Mouse (Mus musculus) liver, adult 2 months (tissue): ENCODE results near the gene Prg2. TPM values are rescaled to one million over a fixed set of nuclear protein-coding genes. Genes with fewer than 3 reads are reported as not detected.

ENCODE experiments used
- DNase-seq: peaks from one replicate; pipeline ENCODE4 v3.0.0-alpha.2; 2011; ENCODE audit warnings: low read depth, low spot score; ENCODE audit errors: extremely low read depth
- H3K27ac ChIP-seq: fragments of 200-500 bp; replicated peaks from 2 replicates; pipeline ENCODE4 v1.5.1; 2012; ENCODE audit warnings: low read depth, mild to moderate bottlenecking, control low read depth, inconsistent platforms, low read length; ENCODE audit not compliant: insufficient read depth
- H3K27me3 ChIP-seq: fragments of 200-500 bp; 2 replicates; pipeline ENCODE4 v1.6.1; 2012; ENCODE audit warnings: mild to moderate bottlenecking, moderate library complexity, low read length, inconsistent platforms; ENCODE audit not compliant: control insufficient read depth, insufficient read depth
- H3K36me3 ChIP-seq: fragments of 200-500 bp; 2 replicates; pipeline ENCODE4 v1.6.1; 2012; ENCODE audit warnings: low read length, inconsistent platforms; ENCODE audit not compliant: control insufficient read depth, insufficient read depth
- H3K4me1 ChIP-seq: fragments of 200-500 bp; 2 replicates; pipeline ENCODE4 v1.6.1; 2011; ENCODE audit warnings: low read length; ENCODE audit not compliant: control insufficient read depth, insufficient read depth
- H3K4me3 ChIP-seq: fragments of 200-500 bp; 2 replicates; pipeline ENCODE4 v1.5.1; 2011; ENCODE audit warnings: low read depth, mild to moderate bottlenecking, control low read depth, low read length, moderate library complexity; ENCODE audit not compliant: insufficient read depth
- H3K79me2 ChIP-seq: fragments of 200-500 bp; 2 replicates; pipeline ENCODE4 v1.6.1; 2012; ENCODE audit warnings: inconsistent platforms, mild to moderate bottlenecking, low read length, moderate library complexity; ENCODE audit not compliant: control insufficient read depth, insufficient read depth
- H3K9ac ChIP-seq: fragments of 200-500 bp; 2 replicates; pipeline ENCODE4 v1.6.1; 2012; ENCODE audit warnings: low read depth, mild to moderate bottlenecking, control low read depth, inconsistent platforms, low read length
- CTCF ChIP-seq: fragments of 200-500 bp; IDR thresholded peaks from 2 replicates; pipeline ENCODE4 v1.5.1; 2011; ENCODE audit warnings: low read depth, low read length, control low read depth
- POLR2A ChIP-seq: fragments of 200-500 bp; IDR thresholded peaks from 2 replicates; pipeline ENCODE4 v1.6.1; 2011; ENCODE audit warnings: low read length, control low read depth; ENCODE audit not compliant: insufficient read depth; ENCODE audit errors: extremely low read depth
- WGBS: fragments of 180-500 bp; shearing (Covaris S2); methylation state at CpG from one replicate; pipeline ENCODE4 v1.1.7; 2018; 5-methylcytosine and 5-hydroxymethylcytosine counted together
- polyA plus RNA-seq: library from polyadenylated mRNA; depleted of rRNA; stranded (reverse); fragments of >200 nt; gene quantifications from 2 replicates; pipeline ENCODE4 v1.2.3, GENCODE M21; 2012
- total RNA-seq: library from RNA; depleted of rRNA; stranded (reverse); fragments of >200 nt; gene quantifications from 2 replicates; pipeline ENCODE4 v1.2.3, GENCODE M21; 2014

The Prg2 gene
- total and polyA plus RNA-seq, 2 experiments: 0.11 TPM; not detected in 1

DNA sequence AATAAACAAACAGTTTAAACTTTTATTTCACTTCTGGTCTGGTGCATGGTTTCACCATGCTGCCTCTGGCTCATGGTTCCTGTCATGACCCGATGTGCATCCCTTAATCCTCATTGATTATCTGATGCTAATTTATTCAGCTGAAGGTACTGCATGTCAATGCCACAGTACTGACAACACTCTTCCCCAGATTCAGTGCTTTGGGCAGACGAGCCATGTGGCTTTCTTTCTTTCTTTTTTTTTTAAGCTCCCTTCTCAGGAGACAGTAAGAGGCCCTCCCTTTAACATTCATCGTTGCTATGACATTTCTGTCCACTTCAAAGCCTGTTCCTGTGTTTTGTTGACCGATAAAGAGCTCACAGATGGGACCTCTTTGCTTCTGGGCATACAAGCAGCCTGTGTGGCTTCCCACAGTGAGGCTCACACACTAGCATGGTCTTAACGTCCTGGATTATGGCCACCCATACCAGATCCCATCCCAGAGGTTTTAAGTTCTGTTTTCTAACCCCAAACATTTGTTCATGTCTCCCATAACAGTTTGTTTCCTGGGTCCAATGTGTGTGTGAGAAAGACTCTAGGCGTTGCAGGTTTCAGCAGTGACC is 17.3 kb upstream of the Prg2 start:
- Histone ChIP-seq H3K4me3 (no peak overlapping the region), H3K36me3 (no peaks in the 10 kb centered on the region), H3K27me3 (no peaks in the 10 kb centered on the region), H3K9ac (no peak overlapping the region), H3K27ac (no peak overlapping the region), H3K4me1 (peaks cover 2% of the 10 kb centered on the region; the same call in 1 of the 2 replicates), H3K79me2 (no peaks in the 10 kb centered on the region)
- no peak for TF ChIP-seq CTCF
- DNase-seq: no peak
- 45% methylated on average over 6 of the region's 6 CpGs for WGBS

DNA sequence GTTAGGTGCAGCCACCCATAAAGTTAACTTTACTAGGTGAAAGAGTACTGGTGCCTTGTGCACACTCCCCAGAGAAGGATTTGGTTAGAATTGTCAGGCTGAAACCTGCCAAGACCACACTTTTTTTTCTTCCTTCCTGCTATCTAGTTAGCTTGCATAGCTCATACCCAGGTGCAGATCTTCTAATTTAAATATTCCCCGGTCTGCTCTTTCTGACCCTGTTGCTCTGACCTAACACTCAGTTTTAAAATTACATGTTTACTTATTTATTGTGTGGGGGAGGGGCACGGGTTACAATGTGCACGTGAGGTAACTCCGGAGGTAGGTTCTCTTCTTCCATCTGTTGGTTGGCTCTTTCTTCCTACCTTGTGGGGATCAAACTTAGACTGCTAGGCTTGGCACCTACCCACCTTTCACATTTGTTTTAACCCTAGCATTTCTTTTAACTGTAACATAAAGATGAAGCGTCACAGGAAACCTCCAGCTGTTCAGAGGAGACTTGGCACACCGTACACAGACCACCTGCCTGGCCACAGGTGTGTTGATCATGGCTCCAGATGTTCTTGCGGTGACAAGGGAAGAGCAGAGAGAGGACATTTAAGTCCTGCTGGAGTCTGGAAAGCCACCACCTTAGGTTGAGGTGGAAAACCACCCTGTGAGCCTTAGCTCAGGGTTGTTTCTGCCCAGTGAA is 16.0 kb upstream of the Prg2 start:
- no peak overlapping the region for H3K9ac ChIP-seq
- no peaks in the 10 kb centered on the region for H3K79me2 ChIP-seq
- peak; percentile 16 for DNase-seq
- H3K4me1 ChIP-seq: peaks cover 2% of the 10 kb centered on the region; the same call in 1 of the 2 replicates
- 63% methylated on average over 7 of the region's 7 CpGs for WGBS
- TF ChIP-seq POLR2A: no peak
- no peak for TF ChIP-seq CTCF
- no peaks in the 10 kb centered on the region for H3K27me3 ChIP-seq
- no peaks in the 10 kb centered on the region for H3K36me3 ChIP-seq
- H3K4me3 ChIP-seq: no peak overlapping the region
- H3K27ac ChIP-seq: no peak overlapping the region

DNA sequence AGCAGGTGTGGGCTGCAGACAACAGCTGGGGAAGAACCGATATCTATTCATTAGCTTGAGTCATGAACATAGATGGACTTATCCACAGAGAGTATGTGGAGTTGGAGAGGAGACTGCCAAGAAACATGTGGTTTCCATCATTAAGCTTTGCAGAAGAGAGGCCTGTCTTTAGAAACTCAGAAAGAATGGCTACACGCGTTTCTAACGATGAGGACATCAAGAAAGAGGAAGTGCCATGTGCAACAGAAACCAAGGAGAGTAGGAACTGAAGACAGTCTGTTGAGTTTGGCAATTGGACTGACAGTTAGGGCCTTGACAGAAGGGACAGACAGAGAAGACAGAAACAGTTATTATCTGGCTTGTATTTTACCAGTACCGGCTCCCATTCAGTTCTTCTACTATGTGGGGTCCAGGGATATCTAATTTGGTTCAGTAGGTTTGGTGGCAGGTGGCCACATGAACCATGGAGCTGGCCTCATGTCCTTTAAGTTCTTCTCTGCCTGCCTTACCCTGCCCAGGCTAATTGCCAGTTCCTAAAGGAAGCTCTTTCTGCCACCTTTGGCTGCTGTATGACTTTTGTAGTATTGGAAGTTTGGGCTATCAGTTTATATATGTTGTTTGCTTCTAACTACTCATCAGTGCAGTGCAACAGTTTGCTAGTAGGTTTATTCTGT is 12.8 kb upstream of the Prg2 start:
- Histone ChIP-seq H3K27me3 (no peaks in the 10 kb centered on the region), H3K79me2 (no peaks in the 10 kb centered on the region), H3K4me3 (no peak overlapping the region), H3K36me3 (no peaks in the 10 kb centered on the region), H3K9ac (no peak overlapping the region), H3K4me1 (no peaks in the 10 kb centered on the region), H3K27ac (no peak overlapping the region)
- 83% methylated on average over 5 of the region's 5 CpGs for WGBS
- DNase-seq: peak; percentile 9
- TF ChIP-seq CTCF: no peak
- no peak for TF ChIP-seq POLR2A

DNA sequence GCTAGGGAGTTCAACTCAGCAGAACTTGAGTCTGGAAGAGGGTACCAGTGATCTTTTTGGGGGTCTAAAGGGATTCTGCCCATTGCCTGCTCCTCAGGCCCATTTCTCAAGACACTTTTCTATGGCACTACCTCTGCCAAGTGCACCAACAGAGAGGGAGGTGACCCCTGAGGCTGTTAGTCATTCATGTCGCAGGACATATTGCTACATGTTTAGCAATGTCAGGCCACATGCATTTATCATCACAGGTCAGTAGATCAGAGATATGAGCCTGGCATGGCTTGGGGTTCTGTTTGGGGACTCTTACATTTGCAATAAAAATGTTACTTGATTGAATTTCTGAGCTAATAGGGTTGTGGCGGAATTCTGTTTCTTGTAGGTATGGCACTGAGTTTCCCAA is 4.7 kb upstream of the Prg2 start:
- H3K4me3 ChIP-seq: no peak overlapping the region

DNA sequence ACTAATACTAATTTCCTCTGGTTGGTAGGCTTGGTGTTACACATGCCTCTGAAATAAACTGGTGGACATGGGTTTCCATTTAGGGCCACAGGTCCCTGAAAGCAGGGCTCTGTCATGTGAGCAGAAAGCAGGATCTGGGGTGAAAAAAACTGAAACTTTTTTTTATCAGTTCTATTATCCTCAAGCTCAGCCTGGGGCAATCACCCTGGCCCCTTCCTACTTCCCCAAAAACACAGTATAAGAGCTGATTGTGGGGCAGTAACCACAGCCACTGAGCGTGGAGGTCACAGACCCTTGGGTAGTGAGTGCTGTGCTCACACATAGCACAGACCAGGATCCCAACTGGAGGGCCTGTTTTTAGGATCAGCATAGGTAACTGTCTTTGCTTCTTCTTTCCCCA is 7.7 kb downstream of the Prg2 start, which contains the start of gene Prg3:
TSS of gene Prg3 (plus strand) at position 286 of the 400 bp plus-strand sequence.
- H3K36me3 ChIP-seq: no peaks in the 10 kb centered on the region
- no peaks in the 10 kb centered on the region for H3K4me1 ChIP-seq
- no peaks in the 10 kb centered on the region for H3K79me2 ChIP-seq
- H3K9ac ChIP-seq: no peak within 1 kb of the TSS
- H3K27ac ChIP-seq: no peak within 1 kb of the TSS
- DNase-seq: no peak
- TF ChIP-seq CTCF (no peak), POLR2A (no peak)
- H3K27me3 ChIP-seq: no peaks in the 10 kb centered on the region
- no peak within 1 kb of the TSS for H3K4me3 ChIP-seq
- WGBS: 84% methylated on average over 1 of the region's 1 CpGs

More for the DNA sequence above, 4.7 kb upstream of the Prg2 start:
- Histone ChIP-seq H3K9ac (no peak overlapping the region), H3K36me3 (no peaks in the 10 kb centered on the region), H3K27ac (no peak overlapping the region), H3K79me2 (no peaks in the 10 kb centered on the region), H3K4me1 (no peaks in the 10 kb centered on the region), H3K27me3 (no peaks in the 10 kb centered on the region)
- no peak for DNase-seq
- TF ChIP-seq CTCF: no peak
- no peak for TF ChIP-seq POLR2A
- 96% methylated on average over 2 of the region's 2 CpGs for WGBS
